Mouse (Mus musculus) frontal cortex, postnatal 14 days (tissue): ENCODE data around the gene Mmp11.
A peak's percentile ranks its signal among the peaks of the same experiment; 100 is the strongest.
"Not testable (repeated sequence)": the region's sequence is repeated elsewhere in the genome, so short reads cannot be mapped to it uniquely, and the experiment has no call there.

Experiments
- DNase-seq, 2 experiments: peaks; one replicate each; pipeline ENCODE4 v3.0.0; 2022; ENCODE audit warnings: low spot score in 2 of 2

The Mmp11 gene

GRCm38 (mm10) chr10:75896208-75896607, 40.1 kb downstream of the Mmp11 start:
- DNase-seq: no peak

- no peak for DNase-seq
Measured at GRCm38 (mm10) chr10:75895730-75896129, 40.6 kb downstream of the Mmp11 start.

GRCm38 (mm10) chr10:75894601-75895000, 41.7 kb downstream of the Mmp11 start:
- DNase-seq: no peak

GRCm38 (mm10) chr10:75893089-75893750, 43.1 kb downstream of the Mmp11 start, which contains the start of gene Derl3:
Gene Derl3, plus strand, starts transcription at chr10:75893413.
- DNase-seq: peak; percentile 93 to 97

GRCm38 (mm10) chr10:75889406-75890153, 46.7 kb downstream of the Mmp11 start:
- DNase-seq: no peak

GRCm38 (mm10) chr10:75887504-75887903, 48.8 kb downstream of the Mmp11 start:
- not testable (repeated sequence) for DNase-seq

- no peak for DNase-seq
Measured at GRCm38 (mm10) chr10:75884742-75885141, 51.6 kb downstream of the Mmp11 start.

- DNase-seq: peak; percentile 73 to 81
Measured at GRCm38 (mm10) chr10:75883232-75883552, 53.1 kb downstream of the Mmp11 start.

- DNase-seq: no peak
Measured at GRCm38 (mm10) chr10:75882433-75883231, 53.7 kb downstream of the Mmp11 start.

GRCm38 (mm10) chr10:75881578-75882432, 54.5 kb downstream of the Mmp11 start:
- DNase-seq: no peak

GRCm38 (mm10) chr10:75880771-75881577, 55.3 kb downstream of the Mmp11 start:
- DNase-seq: no peak

- DNase-seq: no peak
Measured at GRCm38 (mm10) chr10:75880351-75880750, 55.9 kb downstream of the Mmp11 start.

GRCm38 (mm10) chr10:75878836-75879235, 57.5 kb downstream of the Mmp11 start:
- DNase-seq: no peak

GRCm38 (mm10) chr10:75873543-75874170, 62.6 kb downstream of the Mmp11 start:
- no peak for DNase-seq
